ENCODE assay signal across 19 mouse cellular contexts in genomic region chr5:7454896-7455295, GRCm38 (mm10).
"Had no signal": no experiment of that assay in that cellular context is flagged by ENCODE, and none has a peak within 500 bp of the region (broad histone marks: within the 10 kb centered on the region; RNA-seq: fewer than 3 reads in every experiment).

No protein-coding gene starts in this region.

- H3K4me3 ChIP-seq: midbrain, embryonic 10.5 days; midbrain, embryonic 12.5 days; myocyte; neural tube, embryonic 13.5 days; neural tube, embryonic 15.5 days had no signal

- H3K36me3 ChIP-seq: midbrain, embryonic 10.5 days; midbrain, embryonic 12.5 days; neural tube, embryonic 13.5 days; neural tube, embryonic 15.5 days had no signal

- DNase-seq: lung, adult 18-20 months; lung, embryonic 14.5 days; lung, postnatal 10 days; midbrain, embryonic 14.5 days; retina, postnatal 1 day; right cerebral cortex, adult 18-20 months; right cerebral cortex, postnatal 25 days; right cerebral cortex, postnatal 4 days; spleen, adult 18-20 months; thymus, adult 18-20 months; thymus, postnatal 25 days; thymus, postnatal 4 days had no signal

- H3K27me3 ChIP-seq: midbrain, embryonic 12.5 days; neural tube, embryonic 13.5 days; neural tube, embryonic 15.5 days had no signal

- H3K4me1 ChIP-seq: midbrain, embryonic 10.5 days; midbrain, embryonic 12.5 days; neural tube, embryonic 13.5 days; neural tube, embryonic 15.5 days had no signal

- ATAC-seq: midbrain, embryonic 16.5 days had no signal

- H3K27ac ChIP-seq: macrophage; midbrain, embryonic 10.5 days; midbrain, embryonic 12.5 days; neural tube, embryonic 13.5 days; neural tube, embryonic 15.5 days had no signal
